Mouse (Mus musculus): ENCODE data around the gene Pik3c2b.

DNA sequence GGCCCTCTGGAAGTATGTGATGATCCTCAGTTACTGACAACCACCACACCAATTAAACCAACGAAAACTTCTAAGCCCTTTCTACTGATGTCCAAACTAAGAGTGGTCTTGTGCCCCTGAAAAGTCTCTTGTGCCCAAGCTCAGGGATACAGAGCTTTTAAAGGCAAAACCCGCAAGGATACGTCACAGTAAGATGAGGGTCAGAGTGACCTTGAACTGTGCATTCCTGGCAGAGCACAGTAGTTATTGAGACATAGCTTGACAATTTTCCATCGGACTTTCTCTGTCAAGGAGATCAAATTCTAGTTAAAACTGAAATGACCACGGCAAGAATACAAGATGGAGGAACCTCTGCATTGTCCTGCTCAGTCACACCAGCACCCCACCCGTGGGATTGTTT lies 75.8 kb downstream of the Pik3c2b start:
- TF ChIP-seq POLR2A (IDR thresholded peaks at IDR 0.05; ENCODE audit: borderline replicate concordance, insufficient read depth, low read length) (no peak), CTCF (IDR thresholded peaks at IDR 0.05; ENCODE audit: borderline replicate concordance, insufficient read depth, low read depth, low read length) (no peak)
